Mouse (Mus musculus) ES-CJ7 (cell line): Measurements from ENCODE around the gene Fads1.

Experiments
- DNase-seq: peaks from one replicate; pipeline ENCODE4 v3.0.0; 2011; ENCODE audit warnings: low read depth, low spot score

The Fads1 gene

DNA sequence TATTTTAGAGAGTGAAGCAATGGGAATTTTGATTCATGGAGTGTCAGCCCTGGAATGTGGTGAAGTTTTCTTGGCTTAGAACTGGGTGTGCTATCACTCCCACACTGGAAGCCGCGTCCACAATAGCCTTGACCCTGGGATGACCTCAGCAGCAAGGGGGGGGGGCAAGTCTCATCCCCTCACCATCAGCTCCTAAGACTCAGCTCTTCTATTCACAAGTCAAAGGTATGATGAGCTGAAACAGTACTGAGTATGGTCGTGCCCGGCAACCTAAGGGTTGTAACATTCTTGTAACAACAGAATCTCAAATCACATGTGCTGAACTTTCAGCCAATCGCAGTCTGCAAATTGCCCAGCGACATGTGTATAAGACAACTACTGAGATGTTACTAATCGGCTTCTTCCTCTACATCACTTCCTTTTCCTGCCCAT lies 5.7 kb upstream of the Fads1 start:
- DNase-seq = peak; percentile 27

DNA sequence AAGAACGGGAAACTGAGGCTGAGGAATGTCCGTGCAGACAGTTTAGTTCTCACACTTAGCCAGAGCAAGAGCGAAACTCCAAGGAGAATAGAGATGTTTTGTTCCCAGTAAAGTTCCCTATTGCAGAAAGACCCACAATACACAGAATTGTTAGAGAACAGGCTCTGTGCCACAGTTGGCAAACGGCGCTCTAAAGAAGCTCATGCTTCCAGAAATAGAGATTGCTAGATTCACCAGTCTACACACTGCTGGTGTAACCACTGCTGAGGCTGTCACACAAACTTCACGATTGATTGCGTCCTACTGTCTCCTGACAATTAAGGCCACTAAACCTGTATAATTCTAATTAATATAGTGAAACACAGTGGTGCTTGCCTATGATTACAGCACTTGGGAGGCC lies 1.5 kb upstream of the Fads1 start:
- no peak for DNase-seq

DNA sequence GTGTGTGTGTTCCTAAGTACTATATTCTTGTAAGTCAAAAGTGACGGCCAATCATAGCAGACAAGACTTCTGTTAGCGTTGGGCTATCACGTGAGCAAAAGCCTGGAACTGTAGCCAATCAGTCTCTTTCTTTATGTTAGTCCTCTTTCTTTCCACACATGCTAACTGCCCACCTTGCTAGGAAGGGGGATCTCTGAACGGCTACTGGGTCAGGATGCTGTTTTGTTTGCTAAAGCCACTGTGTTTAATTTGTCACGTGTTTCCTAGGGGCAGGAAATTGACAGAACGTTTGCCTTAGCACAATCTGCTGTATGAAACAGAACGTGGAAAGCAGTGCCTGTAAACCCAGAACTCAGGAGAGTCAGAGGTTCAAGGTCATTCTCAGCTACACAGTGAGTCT lies 546 bp upstream of the Fads1 start:
- peak; percentile 52 for DNase-seq

DNA sequence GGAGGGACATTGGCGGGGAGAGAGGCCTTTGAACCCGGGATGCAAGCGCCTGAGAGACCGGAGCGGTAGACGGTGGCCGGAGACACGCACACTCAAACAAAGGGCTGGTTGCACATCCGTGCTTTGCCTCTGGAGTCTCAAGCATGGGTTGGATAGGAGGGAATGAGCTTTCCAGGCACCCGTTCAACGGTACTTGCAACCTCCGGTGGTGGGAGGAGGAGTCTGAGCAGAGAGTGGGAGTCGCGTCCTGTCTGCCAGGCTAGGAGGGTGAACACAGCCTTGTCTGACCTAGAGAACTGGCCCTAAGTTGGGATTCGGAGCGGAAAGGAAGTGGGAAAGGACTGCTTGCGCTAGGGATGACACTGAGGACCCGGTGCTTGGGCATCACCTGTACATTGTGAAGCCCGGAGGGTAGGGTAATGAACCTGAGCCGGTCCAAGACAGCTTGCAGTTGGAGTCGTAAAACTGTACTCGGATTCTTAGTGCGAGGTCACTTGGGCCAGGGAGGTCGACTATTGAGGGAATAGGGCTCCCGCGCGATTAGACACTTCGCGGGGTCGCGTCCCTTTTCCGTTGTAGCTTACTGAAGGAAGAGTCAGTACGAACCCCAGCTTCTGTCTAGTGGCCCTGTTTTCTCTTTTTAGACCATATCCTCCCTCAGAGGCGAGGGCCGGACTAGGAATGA lies 753 bp downstream of the Fads1 start:
- peak; percentile 76 for DNase-seq

DNA sequence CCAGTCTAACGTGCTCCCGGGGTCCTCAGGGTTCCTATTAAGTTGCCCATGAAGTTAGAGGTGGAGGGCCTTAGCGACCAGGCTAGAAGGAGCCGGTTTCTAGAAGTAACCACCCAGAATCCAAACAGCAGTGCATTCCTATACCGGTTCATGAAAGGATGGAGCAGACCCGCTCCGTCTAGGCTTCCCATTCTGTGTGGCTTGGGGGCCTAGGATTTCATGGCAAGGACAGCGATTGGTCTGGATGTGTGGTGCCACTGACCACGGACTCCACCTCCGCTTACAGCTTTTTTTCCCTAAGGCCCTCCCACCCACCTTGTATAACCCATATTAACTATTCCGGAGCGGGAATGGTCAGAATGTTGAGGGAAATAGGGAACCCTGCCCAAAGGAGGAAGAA lies 1.4 kb downstream of the Fads1 start:
- no peak for DNase-seq

DNA sequence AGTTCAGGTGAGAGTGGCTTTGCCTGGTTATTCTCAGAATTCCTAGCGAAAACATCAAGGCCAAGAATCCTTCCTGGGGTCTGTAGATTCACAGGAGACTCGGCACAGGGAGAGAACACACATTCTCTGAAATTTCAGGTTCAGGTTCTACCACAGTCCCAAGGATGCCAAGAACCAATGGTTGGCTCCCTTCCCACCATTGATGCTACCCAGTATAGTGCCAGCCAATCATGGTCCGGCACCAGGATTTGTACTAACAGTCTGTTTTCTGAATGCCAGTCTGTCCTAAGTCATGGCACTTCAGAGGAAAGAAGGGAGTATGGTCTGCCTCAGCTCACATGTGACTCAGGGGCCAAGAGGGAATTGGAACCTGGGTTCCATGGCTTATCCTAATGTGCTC lies 3.2 kb downstream of the Fads1 start:
- DNase-seq = no peak

DNA sequence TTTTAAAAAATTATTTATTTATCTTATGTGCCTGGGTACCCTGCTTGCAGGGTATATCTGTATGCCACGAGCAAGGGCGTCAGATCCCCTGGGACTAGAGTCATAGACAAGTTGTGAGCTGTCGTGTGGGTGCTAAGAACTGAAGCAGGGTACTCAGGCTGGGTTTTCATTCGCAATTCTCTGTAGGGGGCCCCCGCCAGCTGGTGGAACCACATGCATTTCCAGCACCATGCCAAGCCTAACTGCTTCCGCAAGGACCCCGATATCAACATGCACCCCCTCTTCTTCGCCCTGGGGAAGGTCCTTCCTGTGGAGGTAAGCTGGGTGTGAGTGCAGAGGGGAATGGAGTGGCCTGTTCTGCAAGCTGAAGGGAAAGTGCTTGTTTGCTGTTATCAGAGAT lies 3.9 kb downstream of the Fads1 start:
- DNase-seq = no peak

DNA sequence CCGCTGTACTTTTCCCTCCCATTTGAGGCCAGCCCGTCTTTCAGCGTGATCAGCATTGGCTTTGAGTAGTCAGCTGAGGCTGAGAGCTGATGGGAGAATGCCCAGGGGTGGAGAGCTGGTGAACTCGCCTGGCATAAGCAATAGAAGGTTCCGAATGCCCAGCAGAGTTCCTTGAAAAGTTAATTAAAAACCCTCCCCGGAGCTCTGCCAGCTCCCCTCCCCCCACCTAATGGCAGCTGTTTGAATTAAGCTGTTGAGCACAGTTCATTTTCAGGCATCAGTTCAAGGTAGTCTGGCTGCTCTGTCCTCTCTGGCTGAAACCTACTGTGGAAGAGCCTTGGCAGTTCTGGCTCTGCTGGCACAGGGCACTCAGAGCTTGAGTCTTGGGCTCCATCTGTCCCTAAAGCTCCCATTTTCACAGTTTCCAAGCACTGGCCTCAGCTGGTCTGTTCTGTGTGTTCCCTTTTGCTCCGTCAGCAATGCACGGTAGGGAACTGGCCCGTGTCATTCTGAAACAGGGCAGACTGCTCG lies 5.7 kb downstream of the Fads1 start:
- no peak for DNase-seq

DNA sequence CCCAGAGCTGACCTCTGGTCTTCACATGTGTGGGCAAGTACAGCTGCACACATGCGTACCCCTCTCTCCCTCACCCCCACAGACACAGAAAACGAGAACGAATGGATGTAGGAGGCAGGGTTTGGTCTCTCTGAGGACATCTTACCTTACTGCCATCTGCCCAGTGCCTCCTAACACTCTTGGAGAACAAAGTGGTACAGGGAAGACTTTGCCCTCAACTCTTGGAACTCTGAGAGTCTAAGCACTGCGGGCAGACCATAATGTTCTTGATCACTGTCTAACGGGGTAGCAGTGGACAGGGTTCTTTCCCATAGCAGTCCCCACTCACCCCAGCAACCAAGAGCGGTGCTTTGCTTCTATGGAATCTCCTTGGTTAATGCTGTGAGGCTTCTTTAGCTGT lies 6.3 kb downstream of the Fads1 start:
- no peak for DNase-seq

DNA sequence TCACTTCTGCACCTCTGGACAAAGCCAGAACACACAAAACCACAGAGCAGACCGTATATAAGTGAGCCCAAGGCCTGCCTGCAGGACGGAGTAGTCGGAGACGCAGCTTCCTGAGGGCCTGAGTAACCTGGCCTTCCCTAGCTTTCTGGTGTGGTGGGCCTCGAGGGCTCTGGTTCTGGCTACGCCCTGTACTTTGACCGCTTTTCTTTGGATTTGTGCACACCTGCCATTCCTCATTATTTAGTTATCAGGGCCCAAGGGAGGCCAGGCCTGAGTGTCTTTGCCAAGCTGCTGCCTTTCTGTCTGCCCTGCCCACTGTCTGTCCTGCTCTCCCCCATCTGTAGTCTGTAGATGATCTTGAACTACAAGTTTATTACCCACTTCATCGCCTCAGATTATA lies 7.3 kb downstream of the Fads1 start:
- no peak for DNase-seq

DNA sequence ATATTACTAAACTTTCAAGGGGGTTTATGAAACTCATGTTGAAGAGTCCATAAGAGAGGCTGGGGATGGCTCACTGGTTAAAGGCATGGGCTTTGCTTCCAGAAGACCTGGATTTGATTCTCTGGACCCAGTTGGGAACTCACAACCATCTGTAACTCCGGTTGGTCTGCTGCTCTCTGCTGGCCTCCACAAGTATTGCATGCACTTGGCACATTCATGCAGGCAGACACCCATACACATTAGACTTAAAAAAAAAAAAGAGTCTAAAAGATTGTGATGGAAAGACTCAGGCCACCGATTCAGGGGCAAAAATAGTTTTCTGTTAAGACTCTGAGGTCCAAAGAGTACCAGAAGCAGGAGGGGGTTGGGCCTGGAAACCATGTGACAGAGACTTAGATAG lies 8.1 kb downstream of the Fads1 start:
- DNase-seq = peak; percentile 85

DNA sequence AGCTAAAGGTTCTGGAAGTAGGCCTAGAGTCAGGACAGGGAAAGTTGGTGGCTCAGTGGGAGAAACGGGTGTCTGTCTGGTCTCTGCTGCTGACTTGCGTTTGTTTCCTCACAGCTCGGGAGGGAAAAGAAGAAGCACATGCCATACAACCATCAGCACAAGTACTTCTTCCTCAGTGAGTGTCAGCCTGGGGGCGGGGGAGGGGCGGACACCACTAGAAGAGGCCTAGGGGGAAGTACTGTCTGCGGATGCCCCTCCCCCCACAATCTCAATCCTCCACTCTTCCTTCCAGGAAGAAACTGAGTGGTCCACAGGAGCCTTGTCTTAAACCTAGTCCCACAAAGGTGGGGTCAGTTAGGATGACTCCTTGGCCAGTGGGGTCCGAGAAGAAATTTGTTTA lies 8.6 kb downstream of the Fads1 start:
- peak; percentile 69 for DNase-seq

DNA sequence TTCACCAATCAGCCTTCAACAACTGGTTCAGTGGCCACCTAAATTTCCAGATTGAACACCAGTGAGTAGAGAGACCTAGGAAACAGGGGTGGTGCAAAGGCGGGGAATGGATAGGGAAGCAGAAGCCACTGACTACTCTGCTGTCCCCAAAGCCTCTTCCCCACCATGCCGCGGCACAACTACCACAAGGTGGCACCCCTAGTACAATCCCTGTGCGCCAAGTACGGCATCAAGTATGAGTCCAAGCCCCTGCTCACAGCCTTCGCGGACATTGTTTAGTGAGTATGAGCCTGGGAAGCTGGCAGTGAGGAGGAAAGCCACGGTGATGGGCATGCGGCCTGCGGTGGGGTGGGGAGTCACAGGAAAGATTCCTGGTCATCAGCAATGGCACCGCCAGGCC lies 11.6 kb downstream of the Fads1 start:
- peak; percentile 71 for DNase-seq

DNA sequence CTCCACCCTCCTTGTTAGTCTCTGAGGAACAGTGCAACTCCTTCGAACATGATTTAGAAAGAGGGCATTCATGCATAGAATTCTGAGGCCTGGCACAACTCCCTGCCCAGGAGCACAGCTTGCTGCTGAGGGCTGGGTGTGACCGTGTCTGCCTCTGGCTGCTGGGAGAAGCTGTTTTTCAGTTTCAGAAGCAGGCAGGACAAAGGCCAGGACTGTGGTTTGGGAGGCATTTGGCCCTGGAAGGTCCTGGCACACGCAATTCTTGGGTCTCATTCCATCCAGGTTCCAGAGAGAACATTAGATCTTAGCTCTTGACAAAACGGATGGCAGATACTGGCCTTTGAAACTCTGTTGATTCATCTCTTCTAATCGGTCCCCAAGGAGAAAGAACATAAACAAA lies 12.6 kb downstream of the Fads1 start:
- DNase-seq = no peak

DNA sequence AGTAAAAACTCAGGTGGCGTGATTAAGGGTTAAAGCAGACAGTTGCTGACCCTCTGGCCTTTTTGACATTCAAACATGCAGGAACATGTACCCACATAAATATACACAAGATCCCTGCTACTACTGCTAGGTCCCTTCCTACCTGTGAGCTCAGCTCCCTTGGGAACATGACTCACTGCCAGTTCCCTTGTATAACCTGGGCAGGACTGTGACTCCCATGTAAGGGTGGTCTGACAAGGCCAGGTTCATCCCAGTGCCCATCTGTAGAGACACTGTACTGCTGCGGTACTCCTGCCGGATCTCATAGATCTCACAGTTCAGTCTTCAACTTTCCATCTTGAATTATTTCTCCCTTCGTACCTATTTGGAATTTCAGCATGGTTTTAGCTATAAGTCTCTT lies 14.4 kb downstream of the Fads1 start:
- no peak for DNase-seq

DNA sequence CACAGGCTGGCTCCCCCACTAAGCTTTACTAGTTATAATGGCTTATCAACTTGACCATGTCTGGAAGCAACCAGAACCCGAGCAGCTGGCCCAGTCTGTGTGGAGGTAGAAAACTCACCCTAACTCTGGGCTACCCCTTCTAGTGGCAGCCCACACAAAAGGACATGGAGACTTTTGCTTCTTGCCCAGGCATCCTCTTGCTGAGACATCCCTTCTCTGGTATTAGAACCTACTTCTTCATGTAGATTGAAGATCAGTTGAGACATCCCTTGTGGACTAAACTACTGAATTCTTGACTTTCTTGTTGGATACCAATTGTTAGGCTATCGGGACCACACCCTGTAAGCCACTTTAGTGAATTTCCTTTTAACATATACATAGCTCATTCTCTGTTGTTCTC lies 15.6 kb downstream of the Fads1 start:
- DNase-seq = no peak

DNA sequence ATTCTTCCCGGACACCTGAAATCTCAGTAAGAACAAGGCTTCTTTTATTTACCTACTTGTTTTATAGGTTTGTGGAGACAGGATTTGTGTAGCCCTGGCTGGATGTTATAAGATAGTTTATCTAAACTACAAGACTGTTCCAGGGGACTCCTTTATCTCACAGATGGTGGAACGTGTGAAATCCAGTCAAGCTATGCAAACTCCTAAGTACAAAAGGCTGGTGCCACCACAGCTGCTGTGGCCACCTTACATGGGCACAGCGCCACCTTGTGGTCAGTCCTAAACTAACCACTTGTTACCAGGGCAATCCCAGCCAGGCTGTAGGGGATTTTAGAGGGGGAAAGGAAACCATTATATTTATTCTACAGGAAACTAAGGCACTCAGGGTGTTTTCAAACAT lies 16.0 kb downstream of the Fads1 start:
- DNase-seq = peak; percentile 89

DNA sequence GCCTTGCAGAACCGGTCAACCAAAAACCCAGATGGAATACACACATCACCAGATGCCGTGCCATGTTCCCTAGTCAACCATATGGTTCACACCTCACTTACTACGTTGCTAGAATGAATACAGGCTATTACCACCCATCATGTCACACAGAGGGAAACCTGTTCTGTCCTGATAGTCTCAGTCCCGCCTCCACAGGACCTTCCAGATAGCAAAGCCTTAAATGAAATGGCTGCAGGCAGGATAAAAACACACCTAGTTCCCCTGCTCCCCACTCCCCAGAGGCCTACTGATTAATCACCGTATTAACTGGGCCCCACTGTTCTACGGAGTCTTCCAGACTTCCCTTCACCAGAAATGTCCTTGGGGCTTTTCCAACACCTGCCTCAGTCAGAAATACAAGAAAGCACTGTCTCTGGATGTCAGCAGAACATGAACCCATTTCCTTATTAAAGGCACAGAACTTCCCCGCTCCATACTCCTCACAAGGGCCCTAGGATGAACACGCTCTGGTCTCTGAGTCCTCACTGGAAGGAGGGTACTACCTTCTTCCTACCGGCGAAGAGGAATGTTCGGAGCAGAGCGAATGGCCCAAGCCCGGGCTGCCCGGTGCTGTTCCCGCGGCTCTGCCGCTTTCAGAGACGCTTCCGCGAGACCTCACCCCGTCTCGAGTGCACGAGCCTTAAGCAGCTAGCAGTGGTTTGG lies 20.6 kb downstream of the Fads1 start:
- peak; percentile 43 for DNase-seq

DNA sequence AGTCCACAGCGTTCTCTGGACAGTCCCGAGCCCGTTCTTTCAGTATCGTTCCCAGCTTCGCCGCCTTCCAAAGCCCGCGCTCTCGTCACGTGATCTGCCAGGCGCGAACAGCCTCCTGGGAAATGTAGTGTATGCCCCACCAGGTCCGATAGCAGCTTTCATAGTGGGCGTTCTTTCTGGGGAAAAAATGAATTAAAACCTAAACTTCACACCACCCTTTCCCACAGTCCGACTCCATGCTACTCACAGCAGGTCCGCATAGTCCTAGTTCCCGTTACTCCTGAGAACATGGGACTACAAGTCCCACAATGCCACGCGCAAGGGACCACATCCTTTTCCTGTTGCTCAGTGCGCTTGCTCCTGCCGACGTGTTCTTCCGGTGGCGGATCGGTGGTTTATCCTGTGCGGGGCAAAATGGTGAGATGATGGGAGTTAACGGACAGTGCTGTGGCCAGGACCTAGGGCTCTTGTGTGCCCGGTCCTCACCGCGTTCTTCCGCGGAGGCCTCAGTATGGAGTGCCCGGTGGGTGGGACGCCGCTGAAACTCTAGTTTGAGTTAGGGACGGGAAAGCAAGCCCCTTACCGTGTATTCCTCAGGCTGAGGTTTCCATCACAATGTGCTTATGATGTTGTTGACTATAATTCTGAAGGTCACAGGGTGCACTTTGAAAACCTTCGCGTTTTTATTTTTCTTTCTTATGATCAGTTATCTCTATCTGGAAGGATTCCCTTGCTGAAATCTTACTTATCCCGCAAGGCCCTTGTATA lies 21.3 kb downstream of the Fads1 start, which contains the start of the genes Tmem258 and Fen1:
Gene Tmem258 (plus strand): TSS at position 167 of the 768 bp plus-strand sequence.
Gene Fen1 (minus strand): TSS at position 322 of the 768 bp plus-strand sequence.
- peak; percentile 92 for DNase-seq

DNA sequence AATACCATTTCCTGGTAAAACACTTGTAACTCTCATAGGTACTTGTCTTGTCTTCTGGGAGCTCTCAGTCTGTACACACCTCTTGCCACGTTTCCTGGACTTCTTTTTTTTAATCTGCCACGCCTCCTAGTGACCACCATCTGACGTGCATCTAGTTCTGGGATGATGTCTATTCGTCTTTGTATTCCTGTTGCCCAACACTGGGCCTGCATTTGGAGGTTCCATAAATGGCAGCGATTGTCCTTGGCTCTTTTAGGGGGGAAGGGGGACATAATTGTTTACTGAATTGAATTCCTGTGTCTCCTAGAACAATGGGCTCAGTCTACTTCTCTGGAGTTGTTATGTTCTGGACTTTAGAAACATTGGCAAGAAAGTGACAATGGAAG lies 21.9 kb downstream of the Fads1 start:
- peak; percentile 77 for DNase-seq

DNA sequence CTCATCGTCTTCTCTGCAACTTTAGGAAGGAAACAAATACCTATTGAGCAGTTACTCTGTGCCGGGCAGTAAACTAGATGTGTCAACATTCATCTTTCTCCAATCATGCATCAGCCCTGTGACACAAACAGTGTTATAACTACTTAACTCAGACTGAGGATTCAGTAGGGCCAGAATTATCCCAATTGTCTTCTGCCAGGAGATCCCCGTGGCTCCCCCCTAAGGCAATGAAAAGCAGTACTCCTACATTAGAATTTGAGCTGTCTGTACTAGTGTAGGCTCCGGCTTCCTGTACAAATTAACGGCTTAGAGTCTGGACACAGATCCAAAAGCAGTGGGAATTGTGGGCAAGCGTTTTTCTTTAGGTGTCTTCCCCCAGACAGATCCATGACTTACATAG lies 22.4 kb downstream of the Fads1 start:
- no peak for DNase-seq

DNA sequence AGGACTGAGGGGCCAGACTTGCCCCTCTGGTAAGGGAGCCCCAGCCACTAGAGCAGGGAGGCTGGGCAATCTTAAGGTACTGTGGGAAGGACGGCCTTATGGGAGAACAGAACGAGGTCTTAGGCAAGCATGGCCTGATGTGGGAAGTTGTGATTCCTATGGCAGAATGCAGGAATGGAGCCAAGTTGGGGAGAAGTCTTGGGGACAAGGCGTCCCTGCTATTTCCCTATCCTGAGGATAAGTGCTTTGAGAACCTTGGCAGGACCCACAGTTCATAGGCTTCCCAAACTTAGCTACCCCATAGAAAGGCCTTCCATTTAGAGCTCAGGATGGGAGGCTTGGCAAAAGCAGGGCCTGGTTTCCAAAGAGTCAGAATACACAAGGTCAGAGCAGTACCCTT lies 26.2 kb downstream of the Fads1 start:
- DNase-seq = no peak
